In the genomic region with DNA sequence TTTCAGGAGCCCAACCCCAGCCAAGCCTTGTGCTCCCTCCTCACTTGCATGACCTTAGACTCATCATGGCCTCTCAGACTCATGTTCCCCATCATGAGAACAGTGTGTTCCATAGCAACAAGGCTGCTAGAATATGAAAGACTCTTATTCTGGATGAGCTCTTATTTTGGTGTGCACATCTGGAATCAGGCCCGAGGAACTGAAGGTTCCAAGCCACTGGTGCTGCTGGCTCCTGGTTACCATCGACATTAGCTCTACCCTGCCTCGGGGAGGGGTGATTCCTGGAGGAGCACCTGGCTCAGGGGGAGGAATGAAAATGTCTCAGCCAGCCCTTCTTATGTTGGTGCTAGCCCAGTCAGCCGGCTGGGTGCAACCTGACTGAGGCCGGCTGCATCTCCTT, we compare ENCODE assay signal across 18 mouse cellular contexts. TPM values are rescaled to one million over a fixed set of nuclear protein-coding genes. Genes with fewer than 3 reads are reported as not detected.
"Had no signal": no experiment of that assay in that cellular context is flagged by ENCODE, and none has a peak within 500 bp of the region (broad histone marks: within the 10 kb centered on the region; RNA-seq: fewer than 3 reads in every experiment).

No protein-coding gene starts in this region.

- H3K9me3 ChIP-seq: liver, embryonic 15.5 days; lung, embryonic 15.5 days; midbrain, embryonic 12.5 days; midbrain, embryonic 15.5 days; neural tube, embryonic 12.5 days had no signal

- H3K4me3 ChIP-seq: liver, embryonic 15.5 days; lung, embryonic 15.5 days; megakaryocyte, embryonic 14.5 days; midbrain, embryonic 12.5 days; midbrain, embryonic 15.5 days; neural tube, embryonic 12.5 days had no signal

- H3K9ac ChIP-seq: liver, embryonic 15.5 days; liver, postnatal 0 days; lung, embryonic 15.5 days; midbrain, embryonic 12.5 days; midbrain, embryonic 15.5 days; neural tube, embryonic 12.5 days had no signal

- ATAC-seq: liver, postnatal 0 days; lung, postnatal 0 days; midbrain, embryonic 15.5 days had no signal

- DNase-seq: liver, postnatal 0 days; lung, adult 2 months; lung, postnatal 36 days; right cerebral cortex, postnatal 14 days; spleen, adult 18-20 months; thymus, adult 18-20 months; thymus, postnatal 14 days; thymus, postnatal 36 days had no signal

- H3K27ac ChIP-seq: liver, embryonic 15.5 days; lung, embryonic 15.5 days; macrophage; midbrain, embryonic 12.5 days; midbrain, embryonic 15.5 days; neural tube, embryonic 12.5 days had no signal

- H3K4me1 ChIP-seq: lung, embryonic 15.5 days had no signal

- H3K27me3 ChIP-seq: liver, embryonic 15.5 days; lung, embryonic 15.5 days; midbrain, embryonic 12.5 days; midbrain, embryonic 15.5 days; neural tube, embryonic 12.5 days had no signal

- H3K4me2 ChIP-seq: liver, embryonic 15.5 days; lung, embryonic 15.5 days; midbrain, embryonic 12.5 days; midbrain, embryonic 15.5 days; neural tube, embryonic 12.5 days had no signal

- H3K36me3 ChIP-seq: liver, embryonic 15.5 days; lung, embryonic 15.5 days; midbrain, embryonic 12.5 days; midbrain, embryonic 15.5 days; neural tube, embryonic 12.5 days had no signal

RNA-seq across cellular contexts. Expression of a gene that starts 9.4 kb away (rescaled TPM):
- polyA plus RNA-seq: midbrain, embryonic 12.5 days; midbrain, embryonic 15.5 days; midbrain, postnatal 0 days; neural tube, embryonic 12.5 days; stomach, embryonic 14.5 days had no signal
